Mouse (Mus musculus) forebrain, embryonic 14.5 days (tissue): ENCODE data around the gene Efemp2. TPM values are rescaled to one million over a fixed set of nuclear protein-coding genes. Genes with fewer than 3 reads are reported as not detected.

Source experiments
- ATAC-seq: fragments of 200-750 bp; cut with Nextera tagmentation; 2 replicates; pipeline ENCODE4 v1.8.0; 2017; ENCODE audit warnings: mild to moderate bottlenecking, moderate library complexity
- DNase-seq: peaks from one replicate; pipeline ENCODE4 v3.0.0-alpha.2; 2015; ENCODE audit warnings: low spot score
- H3K27ac ChIP-seq: fragments of 300-500 bp; sonication (generic); 2 replicates; pipeline ENCODE4 v1.5.1; 2014; ENCODE audit warnings: low read depth, mild to moderate bottlenecking, control low read depth, low read length, moderate library complexity
- H3K27me3 ChIP-seq: fragments of 300-500 bp; sonication (generic); replicated peaks from 2 replicates; pipeline ENCODE4 v1.6.1; 2014; ENCODE audit warnings: low read length, control low read depth, mixed read lengths; ENCODE audit not compliant: control insufficient read depth, insufficient read depth
- H3K36me3 ChIP-seq: fragments of 300-500 bp; sonication (generic); 2 replicates; pipeline ENCODE4 v1.6.1; 2014; ENCODE audit warnings: low read length, control low read depth; ENCODE audit not compliant: control insufficient read depth, insufficient read depth
- H3K4me1 ChIP-seq: fragments of 300-500 bp; sonication (generic); 2 replicates; pipeline ENCODE4 v1.6.1; 2014; ENCODE audit warnings: antibody characterized with exemption, low read length, control low read depth; ENCODE audit not compliant: control insufficient read depth, insufficient read depth
- H3K4me2 ChIP-seq: fragments of 300-500 bp; sonication (generic); 2 replicates; pipeline ENCODE4 v1.6.1; 2014; ENCODE audit warnings: mild to moderate bottlenecking, control low read depth, low read length
- H3K4me3 ChIP-seq: fragments of 300-500 bp; sonication (generic); 2 replicates; pipeline ENCODE4 v1.5.1; 2014; ENCODE audit warnings: low read depth, low read length, control low read depth
- H3K9ac ChIP-seq: fragments of 300-500 bp; sonication (generic); 2 replicates; pipeline ENCODE4 v1.6.1; 2014; ENCODE audit warnings: mild to moderate bottlenecking, low read length, control low read depth, moderate library complexity
- H3K9me3 ChIP-seq: fragments of 300-500 bp; sonication (generic); replicated peaks from 2 replicates; pipeline ENCODE4 v1.6.1; 2016; ENCODE audit warnings: low read length, control low read depth, mixed read lengths; ENCODE audit not compliant: control insufficient read depth
- WGBS: fragments of 180-500 bp; shearing (Covaris S2); extraction: QIAGEN DNeasy Blood & Tissue Kit; methylation state at CpG from one replicate; pipeline ENCODE4 v1.1.7; 2014; 5-methylcytosine and 5-hydroxymethylcytosine counted together
- polyA plus RNA-seq: library from polyadenylated mRNA; unstranded; fragments of >200 nt; fragmentation: Nextera tagmentation; extraction: Ambion mirVana; gene quantifications from 2 replicates; pipeline ENCODE4 v1.2.1, GENCODE M21; 2014

Efemp2 gene
- polyA plus RNA-seq, 1 experiment from 2014 or later, result 29.0 TPM

DNA sequence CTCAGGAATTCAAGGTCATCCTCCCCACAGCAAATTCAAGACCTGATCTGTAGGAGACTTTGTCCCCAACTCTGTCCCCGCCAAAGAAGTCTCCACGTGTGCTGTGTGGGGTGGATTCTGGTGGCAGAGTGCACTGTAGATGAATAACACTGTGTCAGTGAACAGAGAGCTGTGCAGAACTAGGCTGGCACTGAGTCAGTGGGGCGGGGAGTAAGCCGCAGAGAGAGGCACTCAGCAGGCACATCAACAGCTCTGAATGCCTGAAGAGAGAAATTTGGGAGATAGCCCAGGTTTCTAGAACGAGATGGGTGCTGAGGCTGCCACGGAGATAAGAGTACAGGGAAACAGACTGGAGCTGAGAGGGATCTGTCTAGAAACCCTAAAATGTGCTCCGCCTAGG, 14.7 kb upstream of the Efemp2 start:
- Histone ChIP-seq H3K9me3 (no peaks in the 10 kb centered on the region), H3K4me2 (no peak overlapping the region), H3K36me3 (peaks cover 21% of the 10 kb centered on the region), H3K27ac (no peak overlapping the region), H3K27me3 (no peaks in the 10 kb centered on the region), H3K9ac (no peak overlapping the region), H3K4me1 (peaks cover 32% of the 10 kb centered on the region), H3K4me3 (no peak overlapping the region)
- DNase-seq (no peak), ATAC-seq (no peak)
- WGBS, result 60% methylated on average over 7 of the region's 7 CpGs

DNA sequence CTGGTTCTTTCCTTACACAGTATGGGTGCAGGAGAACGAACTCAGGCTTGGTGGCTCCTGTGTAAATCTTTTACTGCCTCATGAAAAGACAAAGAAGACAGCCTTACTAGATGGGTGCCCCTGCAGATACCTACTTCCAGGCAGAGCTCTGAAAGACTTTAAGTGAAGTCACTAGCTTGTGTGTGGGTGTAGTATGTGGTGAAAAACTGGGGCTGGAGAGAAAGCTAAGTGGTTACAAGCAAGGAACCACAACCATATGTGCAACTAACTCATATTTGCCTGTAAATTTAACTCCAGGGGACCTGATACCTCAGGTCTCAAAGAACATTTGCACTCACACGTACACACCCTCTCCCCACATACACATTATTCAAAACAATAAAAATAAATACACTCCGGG, 13.9 kb upstream of the Efemp2 start:
- H3K27ac ChIP-seq, result peak overlapping the region; percentile 55; the same call in 1 of the 2 replicates
- H3K4me3 ChIP-seq, result peak overlapping the region; percentile 81
- WGBS, result 29% methylated on average over 3 of the region's 3 CpGs
- H3K4me2 ChIP-seq, result peak overlapping the region; percentile 92
- ATAC-seq (no peak), DNase-seq (no peak)
- H3K36me3 ChIP-seq, result peaks cover 27% of the 10 kb centered on the region
- H3K27me3 ChIP-seq, result no peaks in the 10 kb centered on the region
- peak overlapping the region; percentile 80 for H3K9ac ChIP-seq
- H3K9me3 ChIP-seq, result no peaks in the 10 kb centered on the region
- H3K4me1 ChIP-seq, result peaks cover 34% of the 10 kb centered on the region

DNA sequence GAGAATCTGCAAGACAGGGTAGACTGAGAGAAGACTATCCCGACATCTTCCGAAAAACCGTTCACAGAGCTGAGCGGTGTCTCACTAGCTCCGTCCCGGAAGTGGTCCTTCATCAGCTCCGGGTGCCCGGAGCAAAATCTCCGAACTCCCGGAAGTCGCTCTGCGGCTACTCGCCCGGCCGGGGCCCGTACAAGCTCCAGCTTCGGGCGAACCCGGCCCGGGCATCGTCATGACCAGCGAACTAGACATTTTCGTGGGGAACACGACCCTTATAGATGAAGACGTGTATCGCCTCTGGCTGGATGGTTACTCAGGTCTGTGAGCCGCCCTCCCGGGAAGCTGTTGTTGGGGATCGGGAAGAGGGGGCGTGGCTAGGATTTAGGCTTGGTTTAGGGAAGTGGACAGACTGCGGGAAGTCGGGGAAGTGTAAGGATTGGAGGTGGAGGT, 13.3 kb upstream of the Efemp2 start, which contains the start of gene Fibp:
Fibp (plus strand) TSS at position 151 of the 447 bp plus-strand sequence.
- H3K4me1 ChIP-seq, result peaks cover 30% of the 10 kb centered on the region
- peak within 1 kb of the TSS; percentile 55 for H3K27ac ChIP-seq
- peak within 1 kb of the TSS; percentile 80 for H3K9ac ChIP-seq
- no peaks in the 10 kb centered on the region for H3K9me3 ChIP-seq
- H3K4me3 ChIP-seq, result peak within 1 kb of the TSS; percentile 81
- 1% methylated on average over 32 of the region's 32 CpGs for WGBS
- DNase-seq, result peak; percentile 94
- peak within 1 kb of the TSS; percentile 92 for H3K4me2 ChIP-seq
- no peaks in the 10 kb centered on the region for H3K27me3 ChIP-seq
- ATAC-seq, result peak; percentile 54
- H3K36me3 ChIP-seq, result peaks cover 33% of the 10 kb centered on the region

DNA sequence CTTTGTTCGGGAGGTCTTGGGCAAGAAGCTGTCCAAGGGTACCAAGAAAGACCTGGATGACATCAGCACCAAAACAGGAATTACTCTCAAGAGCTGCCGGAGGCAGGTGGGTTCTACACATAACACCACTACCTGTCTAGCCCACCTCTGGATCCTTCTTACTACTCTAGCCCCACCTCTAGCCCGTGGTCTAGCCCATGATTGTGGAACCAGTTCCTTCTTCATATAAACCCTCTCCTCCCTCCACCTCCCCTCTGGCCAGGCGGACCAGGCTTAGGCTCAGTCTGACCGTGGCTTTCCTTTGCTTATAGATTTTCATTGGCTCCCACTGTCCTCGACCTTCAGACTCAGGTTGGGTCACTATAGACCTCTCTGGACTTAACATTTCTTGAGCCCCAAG, 12.3 kb upstream of the Efemp2 start:
- Histone ChIP-seq H3K9ac (peak overlapping the region; percentile 80; the same call in 1 of the 2 replicates), H3K4me3 (peak overlapping the region; percentile 81), H3K27me3 (no peaks in the 10 kb centered on the region), H3K27ac (no peak overlapping the region), H3K4me1 (peaks cover 21% of the 10 kb centered on the region), H3K9me3 (no peaks in the 10 kb centered on the region), H3K4me2 (peak overlapping the region; percentile 92), H3K36me3 (peaks cover 42% of the 10 kb centered on the region)
- ATAC-seq (no peak), DNase-seq (no peak)
- WGBS, result 81% methylated on average over 6 of the region's 6 CpGs

DNA sequence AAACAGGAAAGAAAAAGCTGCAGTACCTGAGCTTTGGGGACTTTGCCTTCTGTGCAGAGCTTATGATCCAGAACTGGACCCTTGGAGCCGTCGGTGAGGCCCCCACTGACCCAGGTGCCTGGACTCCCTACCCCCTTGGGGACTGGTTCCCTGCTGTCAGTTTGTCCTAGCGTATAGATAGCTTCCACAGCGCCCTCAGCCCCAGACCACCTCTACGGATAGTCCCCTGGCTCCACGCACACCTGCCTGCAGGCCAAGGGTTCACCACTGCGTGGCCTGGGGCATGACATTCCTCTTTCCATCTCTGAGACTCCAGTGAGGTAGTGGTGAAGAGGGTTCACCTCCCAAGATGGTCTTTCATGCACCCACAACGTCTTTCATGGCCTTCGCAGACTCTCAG, 10.5 kb upstream of the Efemp2 start:
- Histone ChIP-seq H3K4me1 (peaks cover 14% of the 10 kb centered on the region), H3K9ac (no peak overlapping the region), H3K27ac (no peak overlapping the region), H3K27me3 (no peaks in the 10 kb centered on the region), H3K36me3 (peaks cover 58% of the 10 kb centered on the region), H3K4me2 (no peak overlapping the region), H3K4me3 (no peak overlapping the region), H3K9me3 (no peaks in the 10 kb centered on the region)
- DNase-seq (no peak), ATAC-seq (no peak)
- 87% methylated on average over 9 of the region's 9 CpGs for WGBS

DNA sequence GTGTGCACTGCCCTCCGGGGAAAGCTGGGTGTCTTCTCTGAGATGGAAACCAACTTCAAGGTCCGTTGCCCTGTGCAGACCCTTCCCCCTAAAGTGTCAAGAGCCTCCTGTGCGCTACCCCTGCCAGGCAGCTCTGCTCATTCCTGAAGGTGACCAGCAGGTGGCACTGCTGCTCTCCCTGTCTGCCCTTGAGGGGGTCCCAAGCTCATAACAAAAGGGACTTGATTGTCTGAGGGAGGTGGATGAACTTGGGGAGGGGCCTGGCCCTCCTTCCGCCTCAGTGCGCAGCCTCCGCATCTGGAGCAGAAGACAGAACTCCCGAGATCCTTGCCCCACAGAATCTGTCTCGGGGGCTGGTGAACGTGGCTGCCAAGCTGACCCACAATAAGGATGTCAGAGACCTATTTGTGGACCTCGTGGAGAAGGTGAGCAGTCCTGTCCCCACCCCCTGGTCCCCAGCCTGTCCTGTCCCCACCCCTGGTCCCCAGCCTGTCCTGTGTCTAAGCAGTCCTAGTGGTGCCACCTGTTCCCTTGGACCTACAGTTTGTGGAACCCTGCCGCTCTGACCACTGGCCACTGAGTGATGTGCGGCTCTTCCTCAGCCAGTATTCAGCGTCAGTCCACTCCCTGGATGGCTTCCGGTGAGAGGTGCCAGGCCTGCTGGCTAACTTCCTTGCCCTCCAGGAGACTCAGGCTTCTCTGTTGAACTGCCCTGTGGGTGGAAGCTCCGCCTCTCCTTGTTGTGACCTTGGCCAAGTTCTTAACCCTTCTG, 9.8 kb upstream of the Efemp2 start:
- Histone ChIP-seq H3K27me3 (no peaks in the 10 kb centered on the region), H3K4me2 (peak overlapping the region; percentile 47), H3K36me3 (peaks cover 58% of the 10 kb centered on the region), H3K4me1 (peaks cover 14% of the 10 kb centered on the region), H3K9me3 (no peaks in the 10 kb centered on the region), H3K9ac (peak overlapping the region; percentile 58), H3K4me3 (peak overlapping the region; percentile 11), H3K27ac (peak overlapping the region; percentile 52; the same call in 1 of the 2 replicates)
- ATAC-seq (peak; percentile 62), DNase-seq (peak; percentile 88)
- WGBS, result 41% methylated on average over 15 of the region's 15 CpGs

DNA sequence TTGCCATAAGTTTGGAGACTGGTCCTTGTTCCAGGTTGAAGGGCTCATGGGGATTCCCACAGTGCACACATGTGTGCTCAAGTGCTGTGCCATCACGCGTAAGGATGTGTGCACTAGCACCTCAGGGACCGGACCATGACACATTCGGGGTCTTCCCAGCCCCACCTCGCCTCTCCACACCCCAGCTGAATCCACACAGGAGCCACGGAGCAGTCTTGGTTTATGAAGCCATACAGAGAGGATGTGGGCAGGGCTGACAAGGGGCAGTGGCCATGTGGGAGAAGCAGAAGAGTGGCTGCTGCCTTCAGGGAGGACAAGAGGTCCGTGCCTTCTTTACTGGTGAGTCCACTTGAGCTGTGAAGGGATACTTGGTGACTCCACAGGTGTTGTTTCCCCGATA, 8.7 kb upstream of the Efemp2 start:
- Histone ChIP-seq H3K9ac (no peak overlapping the region), H3K4me3 (no peak overlapping the region), H3K27ac (no peak overlapping the region), H3K9me3 (no peaks in the 10 kb centered on the region), H3K36me3 (peaks cover 58% of the 10 kb centered on the region), H3K27me3 (no peaks in the 10 kb centered on the region), H3K4me1 (peaks cover 11% of the 10 kb centered on the region), H3K4me2 (no peak overlapping the region)
- ATAC-seq (no peak), DNase-seq (no peak)
- WGBS, result 97% methylated on average over 8 of the region's 8 CpGs

DNA sequence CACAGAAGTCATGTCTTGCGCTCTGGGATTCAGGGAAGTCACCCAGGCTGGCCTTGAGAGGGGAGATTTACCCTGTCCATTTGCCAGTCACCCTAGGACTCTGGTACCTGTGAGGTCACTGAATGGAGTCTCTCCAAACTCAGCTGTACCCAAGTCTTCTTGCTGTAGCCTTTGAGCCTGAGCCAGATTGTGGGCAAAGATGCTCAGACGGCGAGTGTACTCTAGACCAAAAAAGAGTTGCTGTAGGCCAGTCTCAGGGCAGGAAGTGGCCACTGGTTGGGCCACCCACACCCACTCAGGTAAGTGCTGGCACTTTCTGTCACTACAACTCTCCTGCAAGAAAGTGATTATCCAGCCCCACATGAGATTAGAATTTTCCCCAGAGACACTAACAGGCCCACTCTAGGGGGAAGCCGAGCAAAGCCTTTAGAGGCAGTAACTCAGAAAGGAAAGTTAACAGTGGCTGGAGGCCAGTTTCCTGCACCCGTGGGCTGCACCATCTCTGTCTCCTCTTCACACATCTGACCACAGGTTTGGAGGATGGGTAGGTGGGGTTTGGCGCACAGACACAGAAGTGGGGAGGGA, 6.7 kb upstream of the Efemp2 start:
- WGBS, result 95% methylated on average over 6 of the region's 6 CpGs
- Histone ChIP-seq H3K4me2 (no peak overlapping the region), H3K36me3 (peaks cover 56% of the 10 kb centered on the region), H3K27me3 (no peaks in the 10 kb centered on the region), H3K4me3 (no peak overlapping the region), H3K27ac (no peak overlapping the region), H3K9me3 (no peaks in the 10 kb centered on the region), H3K4me1 (0 out of 2 replicates have a peak, but pooled peaks cover 4% of the 10 kb centered on the region), H3K9ac (no peak overlapping the region)
- no peak for DNase-seq
- ATAC-seq, result no peak

DNA sequence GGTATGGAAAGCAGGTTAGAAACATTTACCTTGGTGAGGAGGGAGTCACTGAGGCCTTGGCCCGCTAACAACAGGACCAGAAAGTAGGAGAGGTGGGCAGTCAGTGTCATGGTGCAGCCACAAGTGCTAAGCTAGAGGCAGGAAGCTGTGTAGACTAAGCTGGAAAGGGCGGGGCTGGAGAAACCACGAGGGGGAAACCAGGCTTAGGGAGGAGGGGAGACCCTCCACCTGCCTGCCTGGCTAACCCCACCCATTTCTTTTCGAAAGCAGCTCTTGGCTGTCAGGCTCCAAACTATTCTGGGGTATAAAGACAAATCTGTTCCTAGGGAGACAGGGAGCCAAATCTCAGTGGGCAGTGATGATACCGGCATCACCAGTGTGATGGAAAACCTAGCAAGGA, 5.4 kb upstream of the Efemp2 start, which contains the start of gene Ctsw:
Ctsw (minus strand) TSS at position 134 of the 400 bp plus-strand sequence.
- Histone ChIP-seq H3K9me3 (no peaks in the 10 kb centered on the region), H3K36me3 (peaks cover 43% of the 10 kb centered on the region), H3K9ac (no peak within 1 kb of the TSS), H3K27me3 (no peaks in the 10 kb centered on the region), H3K4me1 (0 out of 2 replicates have a peak, but pooled peaks cover 4% of the 10 kb centered on the region), H3K27ac (no peak within 1 kb of the TSS), H3K4me3 (no peak within 1 kb of the TSS), H3K4me2 (no peak within 1 kb of the TSS)
- WGBS, result 65% methylated on average over 5 of the region's 5 CpGs
- no peak for DNase-seq
- ATAC-seq, result no peak
